Mouse (Mus musculus) megakaryocyte-erythroid progenitor cell, adult 5-6 weeks (primary cell): Measurements from ENCODE around the gene D630003M21Rik. TPM values are rescaled to one million over a fixed set of nuclear protein-coding genes. Genes with fewer than 3 reads are reported as not detected.

Experiments used
- ATAC-seq: replicated peaks from 2 replicates; pipeline ENCODE4 v1.8.0; 2016; ENCODE audit warnings: mild to moderate bottlenecking, inconsistent platforms; ENCODE audit not compliant: severe bottlenecking, poor library complexity, low FRiP score, low TSS enrichment
- total RNA-seq, 2 experiments: library from RNA; stranded (forward) in 1 of 2; stranded (reverse) in 1 of 2; fragments of 200-1000, 215-1000 nt in 1 of 2; fragments of >200 nt in 1 of 2; fragmentation: Nextera tagmentation in 1 of 2; gene quantifications; 2 replicates each; pipeline ENCODE4 v1.2.3; 2014 to 2017

D630003M21Rik gene
- total RNA-seq, 2 experiments from 2014 or later = not detected

DNA sequence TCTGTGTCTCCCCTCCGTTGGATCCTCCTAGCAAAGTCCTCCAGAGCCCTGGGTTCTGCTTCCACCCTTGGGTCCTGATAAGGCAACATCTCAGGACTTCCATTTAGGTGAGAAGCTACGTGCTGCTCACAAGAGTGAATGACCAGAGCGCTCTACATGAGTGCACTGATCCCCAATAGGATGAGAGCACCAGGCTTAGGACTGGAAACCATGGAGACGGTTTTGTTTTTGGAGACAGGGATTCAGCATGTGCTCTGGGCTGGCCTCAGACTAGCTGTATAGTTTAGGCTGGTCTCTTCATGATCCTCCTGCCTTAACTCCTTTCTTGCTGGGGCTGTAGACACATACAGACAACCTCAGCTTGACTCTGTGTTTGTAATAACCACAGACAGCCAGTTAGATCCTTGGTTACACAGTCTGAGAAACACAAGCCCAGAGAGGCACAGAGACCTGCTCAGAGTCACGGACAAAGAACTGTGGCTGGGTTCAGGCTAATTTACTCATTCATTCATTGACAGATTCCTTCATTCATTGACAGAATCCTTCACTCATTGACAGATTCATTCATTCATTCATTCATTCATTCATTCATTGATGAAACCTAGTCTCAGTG is 12.2 kb upstream of the D630003M21Rik start:
- no peak for ATAC-seq

DNA sequence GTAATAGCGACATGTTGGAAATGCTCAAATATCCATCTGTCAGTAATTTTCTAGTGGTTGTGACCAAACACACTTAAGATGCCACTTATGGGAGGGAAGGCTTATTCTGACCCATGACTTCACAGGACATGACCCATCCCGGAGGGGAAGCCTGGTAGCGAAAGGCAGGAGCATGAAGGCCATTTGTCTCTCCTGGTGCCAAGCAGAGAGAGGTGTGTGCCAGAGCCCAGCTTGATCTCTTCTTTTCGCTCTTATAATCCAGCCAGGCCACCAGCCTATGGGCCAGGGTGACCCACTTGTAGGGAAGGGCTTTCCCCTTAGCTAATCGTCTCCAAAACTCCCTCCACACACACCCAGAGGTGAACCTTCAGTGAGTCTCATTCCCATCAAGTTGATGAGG is 9.1 kb upstream of the D630003M21Rik start:
- ATAC-seq = no peak

DNA sequence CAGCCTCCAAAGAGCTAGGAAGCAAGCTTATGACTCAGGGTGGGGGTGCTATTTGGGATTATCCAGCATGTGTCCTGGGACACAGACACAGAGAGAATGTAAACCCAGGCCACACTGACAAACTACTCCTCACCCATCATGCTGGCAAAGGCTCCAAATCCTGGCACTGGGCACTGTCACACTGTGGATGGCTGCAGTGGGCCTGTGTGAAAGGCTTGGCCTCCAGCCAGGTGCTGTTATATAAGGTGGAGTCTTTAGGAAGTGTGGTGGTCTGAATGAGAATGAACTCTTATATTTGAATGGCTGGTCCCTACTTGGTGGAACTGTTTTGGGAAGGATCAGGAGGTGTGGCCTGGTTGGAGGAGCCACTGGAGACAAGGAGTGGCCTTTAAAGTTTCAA is 7.7 kb upstream of the D630003M21Rik start:
- no peak for ATAC-seq

DNA sequence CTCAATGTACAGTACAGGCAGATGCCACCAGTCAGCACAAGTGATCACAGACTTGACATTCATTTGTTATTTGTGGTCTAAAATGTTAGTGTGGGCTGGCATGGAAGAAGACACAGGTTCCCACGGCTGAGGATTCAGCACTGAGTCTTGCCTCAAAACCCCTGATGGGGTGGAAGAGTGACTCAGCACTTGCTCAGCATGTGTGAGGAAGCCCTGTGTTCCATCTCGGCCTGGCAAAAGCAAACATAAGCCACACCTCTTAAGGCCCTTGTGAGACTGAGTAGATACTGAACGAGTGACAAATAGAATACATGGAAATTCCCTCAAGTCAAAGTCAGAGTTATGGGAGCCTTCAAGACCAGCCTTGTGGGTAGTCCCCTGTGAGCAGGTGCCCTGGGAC is 4.1 kb upstream of the D630003M21Rik start:
- ATAC-seq = 0 out of 2 replicates have a peak, but pooled peaks have one; percentile 22

DNA sequence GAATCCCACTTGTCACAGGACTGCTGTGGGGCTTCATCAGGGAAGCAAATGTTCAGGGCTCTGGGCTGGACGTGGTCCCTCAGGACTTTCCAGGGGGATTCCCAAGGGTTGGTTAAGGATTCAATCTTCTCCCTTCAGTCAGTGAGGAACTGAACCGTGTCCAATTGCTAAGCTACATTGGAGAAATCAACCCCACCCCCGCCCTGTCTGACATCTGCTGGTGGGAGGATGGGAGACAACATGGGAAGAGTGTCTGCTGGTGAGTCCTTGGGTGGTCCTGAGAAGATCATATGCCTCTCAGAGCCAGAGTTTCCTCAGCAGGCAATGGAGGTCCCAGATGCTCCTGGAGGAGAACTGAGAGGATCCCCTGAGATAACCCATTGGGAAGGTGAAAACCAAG is 3.4 kb upstream of the D630003M21Rik start:
- no peak for ATAC-seq

DNA sequence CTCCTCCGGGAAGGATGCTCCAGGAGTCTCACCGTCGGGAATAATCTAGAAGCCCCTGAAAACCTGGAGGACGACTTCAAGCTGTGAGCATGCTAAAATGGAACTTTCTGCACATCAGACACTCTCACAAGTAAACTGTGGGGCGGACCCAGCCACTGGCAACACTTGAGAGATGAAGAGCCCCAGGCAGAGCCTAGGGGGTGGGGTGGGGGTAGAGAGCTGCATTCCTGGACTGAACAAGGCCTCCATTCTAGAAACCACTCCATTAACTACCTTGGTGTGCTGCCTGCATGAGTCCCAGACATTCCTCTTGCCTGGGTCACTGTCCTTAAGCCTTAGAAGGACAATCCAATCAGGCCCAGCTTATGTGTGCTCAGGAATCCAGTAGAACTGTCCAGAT is 2.0 kb upstream of the D630003M21Rik start:
- ATAC-seq = no peak

DNA sequence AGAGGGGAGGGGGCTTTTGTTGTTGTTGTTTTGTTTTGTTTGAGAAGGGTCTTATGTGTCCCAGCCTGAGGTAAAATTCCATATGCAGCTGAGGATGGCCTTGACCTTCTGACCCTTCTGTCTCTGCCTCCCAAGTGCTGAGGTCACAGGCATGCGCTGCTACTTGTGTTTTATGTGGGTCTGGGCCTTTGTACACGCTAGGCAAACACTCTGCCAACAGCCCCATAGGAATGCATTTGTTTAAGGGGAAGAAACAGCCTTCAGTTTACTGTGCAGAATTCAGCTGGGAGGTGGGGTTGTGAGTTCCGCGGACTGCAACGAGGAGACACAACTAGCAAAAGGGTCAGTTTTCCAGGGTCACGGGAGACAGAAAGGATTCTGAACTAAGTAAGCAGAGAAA is 1.6 kb upstream of the D630003M21Rik start:
- no peak for ATAC-seq

DNA sequence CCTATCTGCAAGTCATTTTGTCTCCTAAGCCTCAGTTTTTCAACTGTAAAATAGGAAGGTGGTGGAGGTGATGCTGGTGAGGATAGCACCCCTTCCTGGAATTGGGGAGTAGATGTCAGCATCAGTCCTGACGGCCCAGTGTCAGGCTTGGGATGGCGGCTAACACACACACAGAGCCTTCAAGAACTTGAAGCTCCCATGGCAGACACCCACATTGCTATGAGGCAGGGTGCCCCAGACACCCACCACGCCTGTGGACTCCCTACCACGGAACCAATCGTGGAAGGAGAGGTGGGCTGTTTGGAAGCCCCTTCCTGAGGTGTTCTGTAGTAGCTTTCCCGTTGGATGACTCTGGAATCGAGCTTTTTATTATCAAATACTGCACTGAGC is 476 bp upstream of the D630003M21Rik start:
- no peak for ATAC-seq

DNA sequence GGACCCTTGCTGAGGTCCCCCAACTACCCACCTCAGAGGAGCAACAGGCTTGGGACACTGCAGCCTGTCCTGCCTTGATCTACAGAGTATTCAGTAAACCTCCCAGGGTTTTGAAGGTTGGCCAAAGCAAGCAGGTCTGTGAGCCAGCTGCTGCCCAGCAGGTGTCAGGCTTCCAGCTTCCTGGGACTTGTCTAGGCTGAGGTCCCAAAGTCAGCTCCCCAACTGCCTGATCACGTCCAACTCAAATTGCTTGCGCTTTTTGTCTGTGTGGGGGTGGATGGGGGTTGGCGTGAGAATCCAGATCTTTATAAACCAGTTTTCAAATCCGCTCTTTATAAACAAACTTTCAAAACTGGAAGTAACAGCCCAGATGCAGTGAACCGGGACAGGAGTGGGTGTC is 3.7 kb downstream of the D630003M21Rik start:
- no peak for ATAC-seq

DNA sequence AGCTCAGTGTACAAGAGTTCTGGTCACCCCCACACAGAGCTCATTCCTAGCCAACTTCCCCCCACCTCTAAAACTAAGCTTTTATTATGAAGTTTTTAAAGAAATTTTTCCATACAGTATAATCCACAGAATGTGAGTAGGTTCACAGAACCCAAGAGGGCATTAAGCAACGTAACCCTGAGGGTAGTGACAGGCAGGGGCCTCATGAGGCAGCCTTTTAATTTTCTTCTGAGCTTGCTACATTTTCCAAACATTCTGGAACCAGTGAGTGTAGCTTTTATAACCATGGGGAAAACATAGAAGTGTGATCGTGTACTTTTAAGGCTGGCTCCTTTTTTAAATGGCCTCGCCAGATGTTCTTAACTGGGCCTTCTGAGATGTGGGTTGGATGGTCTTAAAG is 5.5 kb downstream of the D630003M21Rik start:
- ATAC-seq = no peak

DNA sequence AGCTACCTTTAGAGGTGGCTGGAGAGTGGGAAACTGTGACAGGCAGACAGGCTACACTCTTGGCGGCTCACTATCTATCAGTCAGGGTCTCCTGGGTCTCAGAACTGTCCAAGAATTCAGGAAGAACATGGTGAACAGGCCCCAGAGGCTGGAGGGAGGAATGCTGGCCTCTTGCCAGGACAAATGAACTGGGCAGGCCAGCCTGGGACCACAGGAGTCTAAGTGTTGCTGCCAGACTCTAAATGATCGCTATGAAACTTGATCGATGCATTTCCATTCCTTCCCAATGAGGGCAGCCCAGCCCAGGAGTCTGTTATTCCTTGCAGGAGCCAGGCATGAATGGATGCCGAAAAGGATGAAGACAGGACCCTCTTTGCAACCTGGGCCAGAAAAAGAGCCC is 6.4 kb downstream of the D630003M21Rik start:
- no peak for ATAC-seq

DNA sequence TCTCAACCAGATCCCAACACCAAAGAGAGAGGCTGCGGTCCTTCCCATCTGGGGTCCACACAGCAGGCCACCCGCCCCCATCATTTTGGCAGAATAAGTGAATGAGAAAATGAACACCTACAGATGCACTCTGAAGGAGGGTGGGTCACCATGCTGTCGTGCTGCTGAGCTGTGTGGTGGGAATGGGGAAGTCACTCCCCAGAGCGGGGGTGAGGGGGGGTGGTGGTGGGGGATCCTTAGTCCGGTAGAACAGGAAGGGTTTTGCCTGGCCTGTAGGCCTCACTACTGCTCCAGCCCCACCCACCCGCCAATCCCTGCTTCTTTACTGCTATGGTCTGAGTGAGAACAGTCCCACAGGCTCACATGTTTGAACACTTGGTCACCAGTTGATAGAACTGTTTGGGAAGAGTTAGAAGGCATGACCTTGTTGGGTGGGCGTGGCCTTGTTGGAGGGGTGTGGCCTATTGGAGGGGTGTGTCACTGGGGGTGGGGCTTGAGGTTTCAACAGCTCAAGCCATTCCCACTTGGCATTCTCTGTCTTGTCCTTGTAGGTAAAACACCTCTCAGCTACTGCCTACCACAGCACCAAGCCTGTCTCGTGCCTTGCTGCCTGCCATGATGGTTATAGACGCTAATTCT is 7.5 kb downstream of the D630003M21Rik start:
- ATAC-seq = no peak

DNA sequence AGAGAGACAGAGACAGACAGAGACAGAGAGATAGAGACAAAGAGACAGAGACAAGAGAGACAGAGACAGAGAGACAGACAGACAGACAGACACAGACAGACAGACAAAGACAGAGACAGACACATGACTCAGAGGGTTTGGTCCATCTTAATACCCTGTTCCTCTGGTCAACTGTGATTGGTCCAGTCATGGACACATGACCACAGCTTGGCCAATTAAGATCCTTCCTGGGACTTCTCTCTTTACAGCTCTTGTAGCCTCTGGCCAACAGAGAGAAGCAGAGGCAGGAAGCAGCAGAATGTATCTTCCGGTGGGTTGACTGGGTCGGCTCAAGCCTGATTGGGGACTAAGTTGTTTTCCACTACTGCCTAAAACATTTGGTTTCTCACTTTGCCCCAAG is 9.5 kb downstream of the D630003M21Rik start:
- no peak for ATAC-seq

DNA sequence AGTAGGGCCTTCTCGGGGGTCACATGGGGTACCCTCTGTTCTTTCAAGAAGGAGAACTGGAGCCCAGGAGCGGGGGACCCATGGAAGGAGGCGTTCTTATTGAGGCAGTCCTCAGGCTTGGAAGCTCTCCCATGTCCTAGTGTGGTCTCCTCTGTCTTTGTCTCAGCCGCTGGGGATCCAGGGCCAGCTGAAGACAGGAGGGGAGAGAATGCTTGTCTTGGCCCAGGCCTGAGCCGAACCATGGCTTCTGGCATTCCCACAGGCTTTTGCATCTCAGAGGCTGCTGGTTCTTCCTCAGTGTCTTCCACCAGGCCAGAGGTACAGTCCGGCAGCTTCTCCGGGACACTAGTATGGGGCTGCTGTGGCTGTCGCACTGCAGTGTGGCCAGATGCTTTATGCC is 12.5 kb downstream of the D630003M21Rik start:
- ATAC-seq = no peak

DNA sequence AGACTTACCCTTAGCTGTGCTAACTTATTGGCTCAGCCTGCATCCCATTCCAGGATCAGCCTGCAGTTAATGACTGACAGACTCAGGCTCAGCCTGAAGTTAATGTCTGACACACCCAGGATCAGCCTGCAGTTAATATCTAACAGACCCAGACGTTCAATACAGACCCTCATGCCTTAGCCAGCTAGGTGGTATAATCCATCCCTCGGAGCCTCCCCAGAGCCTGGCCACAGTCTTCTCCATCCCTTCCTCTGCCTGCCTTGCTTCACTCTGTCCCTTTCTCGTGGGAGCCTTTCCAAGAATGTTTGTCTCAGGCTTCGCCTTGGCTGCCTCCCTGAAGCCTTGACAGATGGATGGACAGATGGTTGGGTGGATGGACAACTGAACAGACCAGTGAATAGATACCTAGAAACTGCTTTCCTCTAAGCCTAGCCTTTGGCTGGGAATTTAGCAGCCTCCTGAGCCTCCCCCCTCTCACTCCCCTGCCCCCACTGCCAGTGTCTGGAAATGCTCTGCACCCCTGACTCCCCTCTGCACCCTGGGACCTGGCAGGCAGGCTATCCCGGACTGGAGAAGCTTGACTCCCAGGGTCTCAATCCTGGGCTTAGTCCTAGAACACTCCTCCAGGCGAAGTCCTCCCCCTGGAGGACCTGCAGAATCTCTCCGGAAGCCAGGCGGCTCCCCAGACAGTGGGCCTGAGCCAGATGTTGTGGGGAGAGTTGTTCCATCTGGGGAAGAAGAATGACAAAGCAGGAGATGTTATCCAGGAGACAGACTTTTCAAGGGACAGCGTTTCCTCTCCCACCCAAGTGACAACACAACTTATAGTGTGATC is 13.5 kb downstream of the D630003M21Rik start:
- ATAC-seq = no peak

DNA sequence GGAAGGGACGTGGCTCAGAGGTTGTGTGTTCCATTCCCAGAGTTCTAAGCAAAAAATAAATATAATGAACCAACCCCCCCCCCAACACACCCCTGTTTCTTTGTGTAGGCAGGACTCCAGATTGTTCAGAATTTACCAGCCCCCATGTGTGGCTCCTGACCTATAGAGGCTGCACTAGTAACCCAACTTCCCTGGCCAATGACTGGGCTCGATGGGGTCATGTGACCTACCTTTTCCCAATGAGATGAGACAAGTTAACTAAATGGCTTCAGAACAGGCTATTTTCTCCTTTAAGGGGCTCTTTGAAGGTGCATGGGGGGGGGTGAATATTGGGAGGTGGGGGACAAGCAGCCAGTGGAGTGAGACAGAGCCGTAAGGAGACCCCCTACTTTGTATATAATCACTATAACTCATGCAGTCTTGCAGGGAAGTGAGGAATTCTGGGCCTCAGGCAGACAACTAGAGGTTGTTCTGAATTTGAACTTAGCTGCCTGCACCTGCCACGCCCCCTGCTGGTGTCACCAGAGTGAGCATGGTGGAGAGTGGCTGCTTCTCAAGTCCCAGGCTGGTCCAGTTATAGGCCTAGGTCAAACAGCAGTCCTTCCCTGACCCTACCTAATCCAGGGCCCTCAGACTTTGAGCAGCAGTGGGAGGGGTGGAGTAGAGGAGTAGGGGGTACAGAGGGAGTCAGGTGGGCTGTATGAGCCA is 17.1 kb downstream of the D630003M21Rik start:
- ATAC-seq = 0 out of 2 replicates have a peak, but pooled peaks have one; percentile 31

DNA sequence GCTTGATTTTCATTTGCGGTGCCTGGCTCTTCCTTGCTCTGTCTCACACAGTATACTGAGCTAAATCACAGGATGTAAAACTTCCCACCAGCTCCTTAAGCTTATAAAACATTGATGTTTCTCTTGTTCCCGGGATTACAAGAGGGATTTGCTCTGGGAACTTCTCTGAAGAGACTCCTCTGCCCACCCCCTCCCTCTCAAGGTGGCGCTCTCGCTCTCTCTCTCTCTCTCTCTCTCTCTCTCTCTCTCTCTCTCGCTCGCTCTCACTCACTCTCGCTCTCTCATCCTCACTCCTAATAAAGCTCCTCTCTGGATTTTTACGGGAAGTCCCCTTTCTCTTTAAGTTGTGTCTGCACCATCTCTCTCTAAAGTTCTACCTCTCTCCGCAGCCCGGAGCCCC is 18.1 kb downstream of the D630003M21Rik start:
- no peak for ATAC-seq

DNA sequence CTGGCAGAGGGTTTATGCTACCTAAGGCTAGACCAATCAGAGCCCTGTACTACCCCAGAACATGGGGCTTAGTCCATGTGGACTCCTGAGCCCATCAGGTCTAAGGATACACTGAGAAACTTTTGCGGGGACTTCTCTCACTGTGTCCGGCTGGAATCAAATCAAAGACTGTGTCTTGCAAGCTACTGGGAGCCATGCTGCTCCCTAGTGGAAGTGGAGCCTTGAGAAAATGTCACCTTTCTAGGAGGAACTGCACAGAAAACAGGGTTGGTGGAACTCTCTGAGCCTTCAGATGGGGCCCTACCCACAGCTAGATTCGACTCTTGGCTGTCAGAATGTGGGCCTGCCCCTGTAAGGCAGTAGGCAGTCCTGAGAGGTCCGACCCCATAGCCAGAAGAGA is 18.5 kb downstream of the D630003M21Rik start:
- ATAC-seq = no peak

DNA sequence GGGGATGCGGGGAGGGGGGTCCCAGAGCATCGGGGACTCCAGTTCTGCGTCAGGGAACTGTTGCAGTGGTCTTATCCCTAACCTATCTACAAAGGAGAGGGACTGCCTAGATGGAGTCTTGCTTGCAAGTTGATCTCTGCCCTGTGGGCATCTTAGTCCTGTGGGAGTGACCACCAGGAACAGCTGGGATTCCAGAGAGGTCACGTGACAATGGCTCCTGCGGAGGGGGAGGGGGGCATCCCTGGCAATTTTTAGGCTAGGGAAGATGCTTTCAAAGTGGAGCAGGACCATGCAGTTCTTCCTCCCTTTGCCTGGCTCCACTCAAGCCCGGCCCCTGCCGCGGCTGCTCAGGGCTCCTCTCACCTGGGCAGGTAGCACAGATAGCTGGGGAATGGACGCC is 19.2 kb downstream of the D630003M21Rik start:
- ATAC-seq = no peak

DNA sequence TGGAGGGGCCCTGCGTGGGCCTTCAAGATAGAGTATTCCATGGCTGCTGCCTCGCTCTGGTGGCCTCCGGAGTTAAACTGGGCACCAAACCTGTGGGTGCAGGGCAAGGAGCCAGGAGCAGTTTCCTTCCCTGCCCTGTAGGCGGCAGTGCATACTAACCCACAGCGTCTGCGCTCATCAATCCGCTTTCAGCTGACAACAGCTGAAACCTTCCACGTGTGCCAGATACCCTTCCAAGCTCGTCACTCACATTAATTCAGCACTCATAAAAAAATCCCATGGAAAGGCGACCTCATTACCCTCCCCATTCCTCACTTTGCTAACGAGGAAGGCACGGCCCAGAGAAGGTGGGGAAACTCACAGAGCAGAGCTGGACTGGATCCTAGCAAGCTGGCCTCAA is 21.2 kb downstream of the D630003M21Rik start:
- peak; percentile 76 for ATAC-seq
